Mouse (Mus musculus): Measurements from ENCODE around the gene Wfdc1. TPM values are rescaled to one million over a fixed set of nuclear protein-coding genes. Genes with fewer than 3 reads are reported as not detected.

Wfdc1 gene
- polyA plus RNA-seq (2014; fragmentation: Illumina TruSeq; extraction: RNeasy Lipid Tissue Mini Kit (QIAGEN cat#74804); ENCODE audit: low read depth, low replicate concordance) = 0.44 TPM

DNA sequence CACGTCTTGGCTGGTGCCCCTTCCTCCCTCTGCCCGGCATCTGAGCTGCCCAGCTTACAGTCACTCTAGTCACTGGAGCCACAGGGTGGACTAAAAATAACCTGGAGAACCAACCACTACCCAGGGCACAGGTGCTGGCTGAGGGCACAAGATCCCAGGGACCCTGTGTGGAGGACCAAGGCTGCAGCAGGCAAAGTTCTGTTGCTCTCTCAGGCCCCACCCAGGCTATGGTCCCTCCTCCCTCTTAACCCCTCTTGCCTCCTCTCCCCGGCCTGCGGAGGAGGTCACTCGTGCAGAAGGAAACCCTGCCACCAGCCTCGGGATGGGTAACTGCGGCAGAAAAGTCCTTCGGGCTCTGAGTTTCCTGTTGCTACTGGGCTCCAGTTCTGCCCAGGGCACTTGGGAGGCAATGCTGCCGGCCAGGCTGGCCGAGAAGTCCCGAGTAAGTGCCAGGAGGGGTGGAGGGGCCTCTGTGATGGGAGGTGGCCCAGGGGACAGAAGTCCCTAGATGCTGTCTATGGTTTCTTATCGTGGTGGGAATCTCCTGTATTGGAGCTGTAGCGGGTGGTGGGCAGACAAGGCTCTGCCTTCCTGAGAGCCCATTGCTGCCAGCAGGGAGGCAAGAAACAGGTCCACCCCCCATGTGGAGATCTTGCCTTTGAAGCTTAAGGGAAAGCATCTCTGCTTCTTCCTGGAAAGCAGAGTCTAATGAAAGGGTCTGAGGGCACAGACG, at the start of gene Wfdc1:
Gene Wfdc1, plus strand, starts transcription at position 147 of the 733 bp plus-strand sequence.

DNA sequence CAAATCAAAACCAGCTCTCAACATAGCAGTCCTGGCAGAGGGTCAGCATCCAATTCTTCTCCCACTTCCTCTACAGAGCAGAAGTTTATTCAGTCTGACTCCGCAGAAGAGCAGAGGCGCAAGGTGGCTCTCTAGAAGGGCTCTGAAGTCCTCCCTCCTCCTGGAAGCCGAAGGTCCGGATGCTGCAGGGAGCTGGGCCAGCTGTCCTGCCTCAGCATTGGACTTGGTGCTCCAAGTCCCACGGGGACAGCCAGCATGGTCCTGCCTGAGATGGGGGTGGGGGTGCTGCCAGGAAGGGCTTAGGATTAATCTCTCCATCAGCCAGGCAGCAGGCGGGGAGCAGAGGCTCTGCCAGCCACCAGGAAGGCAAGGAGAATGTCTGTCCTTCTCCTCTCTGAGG, 30.8 kb upstream of the Wfdc1 start, which contains the start of gene Kcng4:
Gene Kcng4, minus strand, starts transcription at position 303 of the 400 bp plus-strand sequence.

DNA sequence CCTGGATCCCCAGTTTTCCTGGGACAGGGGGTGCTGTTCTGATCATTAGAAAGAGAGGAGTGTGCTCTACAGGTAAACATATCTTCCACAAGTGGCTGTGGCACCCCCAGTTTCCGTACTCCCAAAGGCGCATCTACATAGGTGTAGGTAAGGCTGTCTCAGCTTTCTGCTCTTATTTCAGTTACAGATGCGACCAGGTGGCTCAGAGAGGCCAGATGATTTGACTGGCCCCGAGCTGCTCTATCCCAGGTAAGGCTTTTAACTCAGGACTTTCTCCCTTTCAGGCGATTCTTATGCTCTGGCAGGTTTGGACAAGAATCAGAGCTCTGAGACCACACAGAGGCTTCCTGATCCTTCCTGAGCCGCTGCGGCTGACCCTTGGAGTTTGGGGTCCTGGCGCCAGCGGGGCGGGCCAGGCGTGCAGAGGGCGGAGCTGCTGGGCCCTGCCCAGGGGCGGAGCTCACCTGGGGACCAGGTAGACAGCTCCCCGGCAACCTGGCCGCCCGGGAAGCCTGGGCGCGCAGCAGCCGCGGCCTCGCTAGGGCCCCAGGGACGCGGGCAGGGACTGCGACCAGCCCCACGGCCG, 33.5 kb downstream of the Wfdc1 start, which contains the start of gene Atp2c2:
Gene Atp2c2, plus strand, starts transcription at position 461 of the 586 bp plus-strand sequence.

Other genes starting within 250 kb of the Wfdc1 start
- not detected for gene Osgin1, start 232.2 kb upstream of the Wfdc1 start, polyA plus RNA-seq (2014; fragmentation: Illumina TruSeq; extraction: RNeasy Lipid Tissue Mini Kit (QIAGEN cat#74804); ENCODE audit: low read depth, low replicate concordance)
- gene Necab2, start 219.6 kb upstream of the Wfdc1 start, polyA plus RNA-seq (2014; fragmentation: Illumina TruSeq; extraction: RNeasy Lipid Tissue Mini Kit (QIAGEN cat#74804); ENCODE audit: low read depth, low replicate concordance) = not detected
- not detected for gene Slc38a8, start 164.7 kb upstream of the Wfdc1 start, polyA plus RNA-seq (2014; fragmentation: Illumina TruSeq; extraction: RNeasy Lipid Tissue Mini Kit (QIAGEN cat#74804); ENCODE audit: low read depth, low replicate concordance)
- 27.6 TPM for gene Mbtps1, start 107.6 kb upstream of the Wfdc1 start, polyA plus RNA-seq (2014; fragmentation: Illumina TruSeq; extraction: RNeasy Lipid Tissue Mini Kit (QIAGEN cat#74804); ENCODE audit: low read depth, low replicate concordance)
- 8.0 TPM for gene Hsdl1, start 91.2 kb upstream of the Wfdc1 start, polyA plus RNA-seq (2014; fragmentation: Illumina TruSeq; extraction: RNeasy Lipid Tissue Mini Kit (QIAGEN cat#74804); ENCODE audit: low read depth, low replicate concordance)
- not detected for gene Dnaaf1, start 91.1 kb upstream of the Wfdc1 start, polyA plus RNA-seq (2014; fragmentation: Illumina TruSeq; extraction: RNeasy Lipid Tissue Mini Kit (QIAGEN cat#74804); ENCODE audit: low read depth, low replicate concordance)
- gene Taf1c, start 61.1 kb upstream of the Wfdc1 start, polyA plus RNA-seq (2014; fragmentation: Illumina TruSeq; extraction: RNeasy Lipid Tissue Mini Kit (QIAGEN cat#74804); ENCODE audit: low read depth, low replicate concordance) = not detected
- gene Adad2, start 53.6 kb upstream of the Wfdc1 start, polyA plus RNA-seq (2014; fragmentation: Illumina TruSeq; extraction: RNeasy Lipid Tissue Mini Kit (QIAGEN cat#74804); ENCODE audit: low read depth, low replicate concordance) = not detected
- not detected for gene Kcng4, start 30.7 kb upstream of the Wfdc1 start, polyA plus RNA-seq (2014; fragmentation: Illumina TruSeq; extraction: RNeasy Lipid Tissue Mini Kit (QIAGEN cat#74804); ENCODE audit: low read depth, low replicate concordance)
- gene Atp2c2, start 33.6 kb downstream of the Wfdc1 start, polyA plus RNA-seq (2014; fragmentation: Illumina TruSeq; extraction: RNeasy Lipid Tissue Mini Kit (QIAGEN cat#74804); ENCODE audit: low read depth, low replicate concordance) = not detected
- 2.0 TPM for gene Tldc1, start 112.1 kb downstream of the Wfdc1 start, polyA plus RNA-seq (2014; fragmentation: Illumina TruSeq; extraction: RNeasy Lipid Tissue Mini Kit (QIAGEN cat#74804); ENCODE audit: low read depth, low replicate concordance)
- gene Cotl1, start 174.2 kb downstream of the Wfdc1 start, polyA plus RNA-seq (2014; fragmentation: Illumina TruSeq; extraction: RNeasy Lipid Tissue Mini Kit (QIAGEN cat#74804); ENCODE audit: low read depth, low replicate concordance) = 3.4 TPM
- not detected for gene Klhl36, start 195.9 kb downstream of the Wfdc1 start, polyA plus RNA-seq (2014; fragmentation: Illumina TruSeq; extraction: RNeasy Lipid Tissue Mini Kit (QIAGEN cat#74804); ENCODE audit: low read depth, low replicate concordance)
- gene Usp10, start 244.0 kb downstream of the Wfdc1 start, polyA plus RNA-seq (2014; fragmentation: Illumina TruSeq; extraction: RNeasy Lipid Tissue Mini Kit (QIAGEN cat#74804); ENCODE audit: low read depth, low replicate concordance) = 37.6 TPM
- 3.9 TPM for gene Gm20388, start 244.5 kb downstream of the Wfdc1 start, polyA plus RNA-seq (2014; fragmentation: Illumina TruSeq; extraction: RNeasy Lipid Tissue Mini Kit (QIAGEN cat#74804); ENCODE audit: low read depth, low replicate concordance)